Mouse (Mus musculus) forebrain, embryonic 15.5 days (tissue): ENCODE data around the gene Ccdc28b. TPM values are rescaled to one million over a fixed set of nuclear protein-coding genes. Genes with fewer than 3 reads are reported as not detected.

Experiments
- ATAC-seq: fragments of 200-750 bp; cut with Nextera tagmentation; replicated peaks from 2 replicates; pipeline ENCODE4 v1.8.0; 2017; ENCODE audit warnings: mild to moderate bottlenecking, moderate TSS enrichment, moderate library complexity
- H3K27ac ChIP-seq: fragments of 300-500 bp; sonication (generic); replicated peaks from 2 replicates; pipeline ENCODE4 v1.5.1; 2015; ENCODE audit warnings: mild to moderate bottlenecking, inconsistent platforms
- H3K27me3 ChIP-seq: fragments of 300-500 bp; sonication (generic); 2 replicates; pipeline ENCODE4 v1.6.1; 2015; ENCODE audit warnings: inconsistent platforms
- H3K36me3 ChIP-seq: fragments of 300-500 bp; sonication (generic); 2 replicates; pipeline ENCODE4 v1.6.1; 2015; ENCODE audit warnings: mild to moderate bottlenecking, inconsistent platforms
- H3K4me1 ChIP-seq: fragments of 300-500 bp; sonication (generic); 2 replicates; pipeline ENCODE4 v1.6.1; 2015; ENCODE audit warnings: inconsistent platforms
- H3K4me2 ChIP-seq: fragments of 300-500 bp; sonication (generic); replicated peaks from 2 replicates; pipeline ENCODE4 v1.6.1; 2015; ENCODE audit warnings: mild to moderate bottlenecking, inconsistent platforms
- H3K4me3 ChIP-seq: fragments of 300-500 bp; sonication (generic); 2 replicates; pipeline ENCODE4 v1.5.1; 2015; ENCODE audit warnings: mild to moderate bottlenecking, inconsistent platforms
- H3K9ac ChIP-seq: fragments of 300-500 bp; sonication (generic); replicated peaks from 2 replicates; pipeline ENCODE4 v1.6.1; 2015; ENCODE audit warnings: mild to moderate bottlenecking, inconsistent platforms
- H3K9me3 ChIP-seq: fragments of 300-500 bp; sonication (generic); 2 replicates; pipeline ENCODE4 v1.6.1; 2016; ENCODE audit warnings: inconsistent platforms
- WGBS: fragments of 180-500 bp; shearing (Covaris S2); methylation state at CpG from one replicate; pipeline ENCODE4 v1.1.7; 2015; ENCODE audit warnings: mixed read lengths; 5-methylcytosine and 5-hydroxymethylcytosine counted together
- polyA plus RNA-seq: library from polyadenylated mRNA; unstranded; fragments of >200 nt; fragmentation: Nextera tagmentation; extraction: Ambion mirVana; gene quantifications from 2 replicates; pipeline ENCODE4 v1.2.1, GENCODE M21; 2015

Ccdc28b gene
- polyA plus RNA-seq, 1 experiment from 2014 or later = 124 TPM

DNA sequence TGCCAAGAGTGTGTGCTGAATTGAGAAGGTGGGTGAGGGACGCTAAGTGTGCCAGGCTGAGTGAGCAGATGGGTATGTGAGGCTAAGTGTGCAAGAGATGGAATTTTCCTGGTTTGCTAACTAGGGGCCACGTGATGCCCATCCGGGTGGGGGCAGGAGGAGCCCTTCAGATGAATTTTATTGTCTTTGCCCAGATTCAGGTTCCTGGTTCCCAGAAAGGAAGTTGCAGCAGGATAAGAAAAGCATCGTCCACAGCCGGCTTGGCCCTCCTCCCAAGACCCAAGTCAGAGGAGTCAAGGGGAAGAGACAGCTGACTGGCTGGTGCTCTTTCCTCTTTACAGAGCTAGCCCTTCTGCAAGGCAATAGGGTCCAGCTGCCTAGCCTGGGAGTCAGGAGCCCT is 45.3 kb downstream of the Ccdc28b start, which contains the start of gene Fam167b:
TSS of gene Fam167b (minus strand) at position 84 of the 400 bp plus-strand sequence.
- Histone ChIP-seq H3K36me3 (no peaks in the 10 kb centered on the region), H3K9me3 (no peaks in the 10 kb centered on the region), H3K4me2 (no peak within 1 kb of the TSS), H3K4me3 (no peak within 1 kb of the TSS), H3K4me1 (peaks cover 5% of the 10 kb centered on the region; the same call in 1 of the 2 replicates), H3K9ac (no peak within 1 kb of the TSS), H3K27me3 (no peaks in the 10 kb centered on the region), H3K27ac (no peak within 1 kb of the TSS)
- WGBS = 95% methylated on average over 5 of the region's 5 CpGs
- ATAC-seq = no peak

DNA sequence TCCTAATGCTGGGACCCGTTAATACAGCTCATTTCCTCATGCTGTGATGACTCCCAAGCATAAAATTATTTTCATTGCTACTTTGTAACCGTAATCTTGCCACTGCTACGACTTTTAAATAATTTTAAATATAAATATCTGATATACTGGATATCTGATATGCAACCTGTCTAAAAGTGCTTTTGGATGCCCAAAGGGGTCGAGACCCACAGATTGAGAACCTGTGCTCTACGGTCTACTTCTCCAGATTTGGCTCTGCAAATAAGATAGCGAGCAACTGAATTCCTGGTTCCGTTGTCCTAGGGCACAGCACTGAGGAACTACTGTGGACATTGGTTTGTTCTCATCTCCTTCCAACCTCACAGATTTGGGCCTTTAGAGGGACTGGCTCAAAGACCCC is 46.1 kb downstream of the Ccdc28b start:
- no peak overlapping the region for H3K4me2 ChIP-seq
- WGBS = 81% methylated on average over 7 of the region's 7 CpGs
- no peaks in the 10 kb centered on the region for H3K9me3 ChIP-seq
- H3K4me3 ChIP-seq = no peak overlapping the region
- H3K27me3 ChIP-seq = no peaks in the 10 kb centered on the region
- no peak overlapping the region for H3K27ac ChIP-seq
- no peak overlapping the region for H3K9ac ChIP-seq
- peaks cover 5% of the 10 kb centered on the region; the same call in 1 of the 2 replicates for H3K4me1 ChIP-seq
- no peak for ATAC-seq
- H3K36me3 ChIP-seq = no peaks in the 10 kb centered on the region

DNA sequence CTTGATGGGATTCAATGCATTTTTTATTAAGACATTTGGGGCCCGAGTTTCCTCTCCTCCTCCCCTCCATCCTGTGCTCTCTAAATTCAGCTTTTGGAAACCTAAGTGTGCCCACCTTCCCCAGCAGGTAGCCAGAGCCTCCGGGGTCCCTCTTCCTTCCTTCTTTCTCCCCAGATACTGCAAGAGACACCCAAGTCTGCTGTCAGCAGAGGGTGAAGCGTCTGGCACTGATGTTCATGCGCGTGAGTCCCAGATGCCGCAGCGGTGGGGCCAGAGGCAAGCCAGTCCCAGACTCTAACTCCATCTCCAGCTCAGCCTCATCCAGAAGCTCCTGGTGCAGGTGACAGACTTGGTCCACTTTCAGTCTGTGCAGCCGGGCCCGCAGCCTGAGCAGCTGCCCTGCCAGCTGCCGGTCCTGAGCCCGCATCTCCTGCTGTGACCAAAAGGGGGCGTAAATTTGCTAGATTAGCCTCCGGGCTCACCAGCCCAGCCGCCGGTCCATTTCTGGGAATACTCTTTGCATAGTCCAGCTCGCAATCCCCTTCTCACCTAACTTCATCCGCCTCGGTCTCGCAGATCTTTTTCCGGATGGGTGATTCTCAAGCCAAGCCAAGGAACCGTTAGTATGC is 46.8 kb downstream of the Ccdc28b start:
- Histone ChIP-seq H3K27me3 (no peaks in the 10 kb centered on the region), H3K9me3 (no peaks in the 10 kb centered on the region), H3K27ac (no peak overlapping the region), H3K4me1 (peaks cover 5% of the 10 kb centered on the region; the same call in 1 of the 2 replicates), H3K4me2 (no peak overlapping the region; the same call in 1 of the 2 replicates), H3K36me3 (no peaks in the 10 kb centered on the region), H3K4me3 (no peak overlapping the region), H3K9ac (no peak overlapping the region)
- 30% methylated on average over 21 of the region's 21 CpGs for WGBS
- no peak for ATAC-seq

DNA sequence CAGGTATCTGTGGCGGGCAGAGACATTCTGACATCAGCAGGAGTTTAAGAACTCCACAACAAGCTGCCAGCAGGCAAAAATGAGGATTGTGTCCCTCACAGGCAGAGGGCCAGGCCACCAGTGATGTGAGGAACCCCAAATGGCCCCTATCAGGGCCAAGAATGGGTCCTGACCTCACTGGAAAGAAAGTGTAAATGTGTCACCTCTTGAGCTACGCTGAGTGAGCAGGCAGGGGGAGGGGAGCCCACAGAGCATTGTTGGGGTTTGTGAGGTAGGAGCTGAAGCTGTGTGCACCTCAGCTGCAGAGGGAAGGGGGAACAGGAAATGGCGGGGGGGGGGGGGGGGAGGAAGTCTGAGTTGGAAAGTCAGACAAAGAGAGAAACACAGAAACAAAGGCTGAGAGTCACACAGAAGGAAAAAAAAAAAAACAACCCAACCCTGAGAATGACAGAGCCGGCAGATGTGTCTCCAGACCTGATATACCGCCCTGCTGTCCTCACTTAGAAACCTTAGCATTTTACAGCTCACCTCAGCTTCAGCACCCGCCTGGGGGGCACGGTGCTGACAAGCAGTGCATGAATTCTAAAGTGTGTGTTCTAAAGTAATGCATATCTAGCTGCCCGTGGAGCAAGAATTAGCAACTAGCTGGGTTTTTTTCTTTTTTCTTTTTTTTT is 48.4 kb downstream of the Ccdc28b start:
- 61% methylated on average over 7 of the region's 8 CpGs for WGBS

DNA sequence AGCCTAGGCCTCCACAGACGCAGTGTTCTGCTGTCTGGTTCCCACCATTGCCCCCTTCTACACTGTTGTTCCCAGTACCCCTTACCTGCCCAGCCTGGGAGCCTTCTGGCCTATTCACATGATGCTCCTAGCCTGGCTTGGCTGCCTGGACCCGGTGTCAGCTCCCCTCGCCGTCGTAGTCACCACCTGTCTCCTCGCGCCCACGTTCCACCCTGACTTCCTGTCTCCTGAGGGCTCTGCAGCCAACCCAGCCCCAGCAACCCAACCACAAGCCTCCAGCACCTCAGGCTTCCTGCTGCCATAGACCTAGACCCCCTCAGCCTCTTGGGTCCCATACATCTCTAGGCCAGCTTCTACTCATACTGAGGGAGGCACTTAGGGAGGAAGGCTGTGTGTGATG is 50.3 kb downstream of the Ccdc28b start, which contains the start of gene Lck:
TSS of gene Lck (minus strand) at position 212 of the 400 bp plus-strand sequence.
- Histone ChIP-seq H3K4me1 (peaks cover 5% of the 10 kb centered on the region; the same call in 1 of the 2 replicates), H3K27me3 (no peaks in the 10 kb centered on the region), H3K9me3 (no peaks in the 10 kb centered on the region), H3K27ac (no peak within 1 kb of the TSS), H3K36me3 (no peaks in the 10 kb centered on the region), H3K9ac (no peak within 1 kb of the TSS), H3K4me2 (no peak within 1 kb of the TSS), H3K4me3 (no peak within 1 kb of the TSS)
- ATAC-seq = no peak
- WGBS = 91% methylated on average over 8 of the region's 8 CpGs

More for the DNA sequence above, 48.4 kb downstream of the Ccdc28b start:
- H3K27me3 ChIP-seq = no peaks in the 10 kb centered on the region
- H3K9me3 ChIP-seq = no peaks in the 10 kb centered on the region
- H3K4me3 ChIP-seq = no peak overlapping the region
- H3K27ac ChIP-seq = no peak overlapping the region
- H3K36me3 ChIP-seq = no peaks in the 10 kb centered on the region
- H3K4me1 ChIP-seq = peaks cover 5% of the 10 kb centered on the region; the same call in 1 of the 2 replicates
- no peak for ATAC-seq
- no peak overlapping the region for H3K9ac ChIP-seq
- no peak overlapping the region for H3K4me2 ChIP-seq

DNA sequence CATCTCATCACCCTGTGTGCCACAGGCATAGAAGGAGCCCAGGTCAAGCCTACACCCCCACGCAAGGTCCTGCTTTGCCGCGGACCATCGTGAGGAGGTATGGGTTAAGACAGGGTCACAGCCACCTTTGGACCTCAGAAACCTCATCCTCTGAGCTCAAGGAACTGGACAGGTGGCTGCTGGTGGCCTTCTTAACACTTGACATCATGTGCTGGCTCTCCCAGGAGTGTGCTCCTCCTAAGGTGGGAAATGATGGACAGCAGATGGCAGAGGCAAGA is 50.7 kb downstream of the Ccdc28b start:
- Histone ChIP-seq H3K27ac (no peak overlapping the region), H3K9ac (no peak overlapping the region), H3K4me2 (no peak overlapping the region), H3K9me3 (no peaks in the 10 kb centered on the region), H3K36me3 (no peaks in the 10 kb centered on the region), H3K4me1 (peaks cover 5% of the 10 kb centered on the region; the same call in 1 of the 2 replicates), H3K27me3 (no peaks in the 10 kb centered on the region), H3K4me3 (no peak overlapping the region)
- ATAC-seq = no peak
- WGBS = 97% methylated on average over 4 of the region's 4 CpGs

DNA sequence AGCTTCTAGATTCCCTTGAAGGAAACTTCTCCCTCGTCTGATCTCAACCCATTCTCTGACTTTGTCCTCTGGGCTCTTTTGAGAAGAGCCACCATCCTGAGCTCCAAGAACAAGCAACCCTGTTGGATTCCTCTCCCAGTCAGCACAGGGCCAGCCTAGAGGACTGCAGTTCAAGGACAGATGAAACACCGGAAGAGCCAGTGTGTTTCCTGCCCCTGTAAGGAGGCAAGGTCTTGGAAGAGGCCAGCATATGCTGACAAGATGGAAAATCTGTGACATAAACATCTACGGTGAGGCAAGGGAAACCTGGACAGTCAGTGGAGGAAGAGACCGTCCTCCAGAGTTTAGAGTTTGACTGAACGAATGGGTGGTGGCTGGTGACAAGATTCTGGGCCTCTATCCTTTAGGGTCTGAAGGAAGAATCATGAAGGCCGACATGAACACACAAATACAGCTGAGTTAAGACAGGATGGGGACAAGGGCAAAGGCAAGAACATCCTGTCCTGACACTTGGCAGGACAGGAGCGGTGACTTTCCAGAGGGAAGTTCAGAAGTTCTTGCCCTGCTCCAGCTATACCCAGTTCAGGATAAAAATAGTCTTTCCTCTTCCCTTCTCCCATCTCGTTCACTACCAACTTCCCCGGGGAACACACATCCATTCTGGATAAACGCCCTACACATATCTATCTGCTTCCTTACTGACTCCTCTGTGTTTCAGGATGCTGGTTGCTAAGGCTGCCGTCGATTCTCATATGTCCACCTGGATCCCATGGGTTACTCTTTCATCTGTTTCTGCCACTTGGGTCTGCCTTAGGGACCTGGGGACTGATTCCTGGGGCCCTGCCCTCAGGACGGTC is 51.3 kb downstream of the Ccdc28b start:
- WGBS = 82% methylated on average over 13 of the region's 13 CpGs
- ATAC-seq = no peak
- no peaks in the 10 kb centered on the region for H3K9me3 ChIP-seq
- no peak overlapping the region for H3K4me2 ChIP-seq
- H3K4me3 ChIP-seq = no peak overlapping the region
- H3K4me1 ChIP-seq = peaks cover 5% of the 10 kb centered on the region; the same call in 1 of the 2 replicates
- no peak overlapping the region for H3K9ac ChIP-seq
- no peaks in the 10 kb centered on the region for H3K36me3 ChIP-seq
- no peaks in the 10 kb centered on the region for H3K27me3 ChIP-seq
- H3K27ac ChIP-seq = no peak overlapping the region

DNA sequence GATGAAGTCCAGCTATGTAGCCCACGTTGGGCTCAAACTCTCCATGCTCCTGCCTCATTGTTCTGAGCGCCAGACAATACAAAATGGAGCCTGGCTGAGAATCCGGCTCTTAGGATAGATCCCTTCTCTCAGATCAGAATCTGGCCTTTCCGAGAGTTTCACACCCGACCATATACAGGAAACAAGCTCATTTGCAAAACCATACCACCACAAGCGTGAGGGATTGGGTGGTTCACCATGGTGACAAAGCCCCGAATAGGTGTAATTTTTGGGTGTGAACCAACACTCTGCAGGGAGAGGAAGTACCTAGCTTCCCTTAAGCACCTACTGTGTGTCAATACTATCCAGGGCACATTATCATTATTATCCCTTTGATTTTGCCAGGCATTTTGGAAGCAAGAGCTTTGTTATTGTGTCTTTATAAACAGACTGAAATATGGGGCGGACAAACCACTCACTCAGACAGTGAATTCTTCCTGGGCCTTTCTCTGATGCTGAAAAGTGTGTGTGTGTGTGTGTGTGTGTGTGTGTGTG is 52.1 kb downstream of the Ccdc28b start:
- H3K27me3 ChIP-seq = no peaks in the 10 kb centered on the region
- H3K4me1 ChIP-seq = no peaks in the 10 kb centered on the region
- H3K27ac ChIP-seq = no peak overlapping the region
- H3K36me3 ChIP-seq = no peaks in the 10 kb centered on the region
- WGBS = 77% methylated on average over 8 of the region's 8 CpGs
- ATAC-seq = no peak
- no peak overlapping the region for H3K4me3 ChIP-seq
- H3K9ac ChIP-seq = no peak overlapping the region
- no peak overlapping the region for H3K4me2 ChIP-seq
- no peaks in the 10 kb centered on the region for H3K9me3 ChIP-seq

DNA sequence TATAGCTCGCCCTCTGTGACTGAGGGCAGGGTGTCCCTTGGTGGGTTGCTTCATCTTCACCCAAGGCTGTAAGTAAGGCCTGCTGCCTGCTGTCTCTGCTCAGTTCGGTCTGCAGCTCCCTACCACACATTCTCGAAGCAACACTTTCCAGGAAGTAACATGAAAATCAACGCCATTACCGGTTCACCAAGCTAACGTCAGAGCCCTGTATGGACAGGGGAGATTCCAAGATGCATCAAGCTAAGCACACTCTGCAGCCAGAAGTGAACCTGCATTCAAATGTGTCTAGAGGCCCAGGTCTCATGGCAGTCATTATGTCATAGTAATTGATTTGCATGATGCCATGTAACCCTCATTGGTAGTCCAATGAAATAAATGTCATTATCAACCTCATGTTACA is 53.7 kb downstream of the Ccdc28b start:
- Histone ChIP-seq H3K4me2 (no peak overlapping the region), H3K4me3 (no peak overlapping the region), H3K9ac (no peak overlapping the region), H3K36me3 (no peaks in the 10 kb centered on the region), H3K9me3 (no peaks in the 10 kb centered on the region), H3K4me1 (no peaks in the 10 kb centered on the region), H3K27ac (no peak overlapping the region), H3K27me3 (no peaks in the 10 kb centered on the region)
- ATAC-seq = no peak
- WGBS = 92% methylated on average over 6 of the region's 6 CpGs

Other genes with a start within 250 kb of the Ccdc28b start
- gene Zbtb8a, start 245.8 kb downstream of the Ccdc28b start, polyA plus RNA-seq = 16.1 and 17.8 TPM in 2 replicates
- 7.3 and 7.5 TPM in 2 replicates for gene Zbtb8b, start 183.1 kb downstream of the Ccdc28b start, polyA plus RNA-seq
- gene Bsdc1, start 162.4 kb downstream of the Ccdc28b start, polyA plus RNA-seq = 41.6 and 42.7 TPM in 2 replicates
- gene Tssk3, start 132.9 kb downstream of the Ccdc28b start, polyA plus RNA-seq = 0.34 TPM in 1 of 2 replicates, not detected in the other
- 0.61 TPM in 1 of 2 replicates, not detected in the other for gene Fam229a, start 132.8 kb downstream of the Ccdc28b start, polyA plus RNA-seq
- gene Marcksl1, start 110.4 kb downstream of the Ccdc28b start, polyA plus RNA-seq = 2,102 and 2,181 TPM in 2 replicates
- gene Hdac1, start 81.2 kb downstream of the Ccdc28b start, polyA plus RNA-seq = 119 and 130 TPM in 2 replicates
- 7.6 and 9.2 TPM in 2 replicates for gene Lck, start 50.3 kb downstream of the Ccdc28b start, polyA plus RNA-seq
- 0.25 and 0.41 TPM in 2 replicates for gene Fam167b, start 45.4 kb downstream of the Ccdc28b start, polyA plus RNA-seq
- gene Eif3i, start 23.3 kb downstream of the Ccdc28b start, polyA plus RNA-seq = 223 and 225 TPM in 2 replicates
- 160 and 165 TPM in 2 replicates for gene Tmem234, start 23.3 kb downstream of the Ccdc28b start, polyA plus RNA-seq
- gene Dcdc2b, start 9.7 kb downstream of the Ccdc28b start, polyA plus RNA-seq = 3.5 and 3.7 TPM in 2 replicates
- gene Iqcc, start 4.8 kb downstream of the Ccdc28b start, polyA plus RNA-seq = 31.4 and 32.5 TPM in 2 replicates
- 64.7 and 68.3 TPM in 2 replicates for gene Txlna, start 17.1 kb upstream of the Ccdc28b start, polyA plus RNA-seq
- 14.7 and 17.5 TPM in 2 replicates for gene Kpna6, start 48.8 kb upstream of the Ccdc28b start, polyA plus RNA-seq
- gene Tmem39b, start 72.9 kb upstream of the Ccdc28b start, polyA plus RNA-seq = 19.4 and 19.6 TPM in 2 replicates
- 175 and 187 TPM in 2 replicates for gene Khdrbs1, start 118.4 kb upstream of the Ccdc28b start, polyA plus RNA-seq
- gene Ptp4a2, start 187.3 kb upstream of the Ccdc28b start, polyA plus RNA-seq = 315 and 320 TPM in 2 replicates